Mouse (Mus musculus): ENCODE measurements around the gene Bri3. TPM values are rescaled to one million over a fixed set of nuclear protein-coding genes. Genes with fewer than 3 reads are reported as not detected.

Bri3 gene
- polyA plus RNA-seq, 1 experiment from 2014 or later, result 113 TPM

- no peak overlapping the region for H3K27ac ChIP-seq
- no peak for ATAC-seq (ENCODE audit: insufficient number of reproducible peaks, insufficient read depth, low FRiP score, low TSS enrichment, low read depth)
- H3K4me1 ChIP-seq, result peaks cover 20% of the 10 kb centered on the region
- no peak overlapping the region for H3K9ac ChIP-seq
- H3K4me2 ChIP-seq, result no peak overlapping the region
- WGBS, result 42% methylated on average over 5 of the region's 5 CpGs
- no peak overlapping the region for H3K4me3 ChIP-seq
- no peaks in the 10 kb centered on the region for H3K27me3 ChIP-seq
- peaks cover 3% of the 10 kb centered on the region; the same call in 1 of the 2 replicates for H3K9me3 ChIP-seq
- H3K36me3 ChIP-seq, result no peaks in the 10 kb centered on the region
These were observed 156.6 kb downstream of the Bri3 start for GRCm38 (mm10) chr5:144400821-144401220.

- H3K9ac ChIP-seq, result no peak overlapping the region
- H3K4me1 ChIP-seq, result peaks cover 9% of the 10 kb centered on the region
- ATAC-seq (ENCODE audit: insufficient number of reproducible peaks, insufficient read depth, low FRiP score, low TSS enrichment, low read depth), result no peak
- no peak overlapping the region for H3K27ac ChIP-seq
- H3K27me3 ChIP-seq, result no peaks in the 10 kb centered on the region
- no peak overlapping the region for H3K4me3 ChIP-seq
- no peak overlapping the region for H3K4me2 ChIP-seq
- 86% methylated on average over 11 of the region's 11 CpGs for WGBS
- no peaks in the 10 kb centered on the region for H3K36me3 ChIP-seq
- H3K9me3 ChIP-seq, result no peaks in the 10 kb centered on the region
These were observed 162.0 kb downstream of the Bri3 start for GRCm38 (mm10) chr5:144406256-144406655.

- H3K36me3 ChIP-seq, result no peaks in the 10 kb centered on the region
- no peaks in the 10 kb centered on the region for H3K27me3 ChIP-seq
- no peaks in the 10 kb centered on the region for H3K9me3 ChIP-seq
- WGBS, result 92% methylated on average over 10 of the region's 10 CpGs
- no peak overlapping the region for H3K4me2 ChIP-seq
- no peak overlapping the region for H3K27ac ChIP-seq
- H3K4me3 ChIP-seq, result no peak overlapping the region
- ATAC-seq (ENCODE audit: insufficient number of reproducible peaks, insufficient read depth, low FRiP score, low TSS enrichment, low read depth), result no peak
- H3K9ac ChIP-seq, result no peak overlapping the region
- 0 out of 2 replicates have a peak, but pooled peaks cover 6% of the 10 kb centered on the region for H3K4me1 ChIP-seq
These were observed 166.4 kb downstream of the Bri3 start for GRCm38 (mm10) chr5:144410666-144411065.

- Histone ChIP-seq H3K4me1 (0 out of 2 replicates have a peak, but pooled peaks cover 6% of the 10 kb centered on the region), H3K27me3 (no peaks in the 10 kb centered on the region), H3K4me3 (no peak overlapping the region), H3K27ac (no peak overlapping the region), H3K9me3 (no peaks in the 10 kb centered on the region), H3K4me2 (no peak overlapping the region), H3K36me3 (no peaks in the 10 kb centered on the region), H3K9ac (no peak overlapping the region)
- ATAC-seq (ENCODE audit: insufficient number of reproducible peaks, insufficient read depth, low FRiP score, low TSS enrichment, low read depth), result no peak
- WGBS, result 50% methylated on average over 5 of the region's 5 CpGs
These were observed 167.5 kb downstream of the Bri3 start for GRCm38 (mm10) chr5:144411702-144412101.

- Histone ChIP-seq H3K27ac (no peak overlapping the region), H3K4me2 (no peak overlapping the region), H3K27me3 (no peaks in the 10 kb centered on the region), H3K4me3 (no peak overlapping the region), H3K4me1 (0 out of 2 replicates have a peak, but pooled peaks cover 6% of the 10 kb centered on the region), H3K36me3 (no peaks in the 10 kb centered on the region), H3K9me3 (no peaks in the 10 kb centered on the region), H3K9ac (no peak overlapping the region)
- 70% methylated on average over 4 of the region's 4 CpGs for WGBS
- ATAC-seq (ENCODE audit: insufficient number of reproducible peaks, insufficient read depth, low FRiP score, low TSS enrichment, low read depth), result no peak
These were observed 168.5 kb downstream of the Bri3 start for GRCm38 (mm10) chr5:144412781-144413180.

GRCm38 (mm10) chr5:144418456-144418855 is 174.2 kb downstream of the Bri3 start:
- 91% methylated on average over 12 of the region's 12 CpGs for WGBS
- Histone ChIP-seq H3K36me3 (no peaks in the 10 kb centered on the region), H3K4me3 (no peak overlapping the region), H3K27ac (no peak overlapping the region), H3K4me1 (no peaks in the 10 kb centered on the region), H3K4me2 (no peak overlapping the region), H3K9me3 (no peaks in the 10 kb centered on the region), H3K27me3 (no peaks in the 10 kb centered on the region), H3K9ac (no peak overlapping the region)
- ATAC-seq (ENCODE audit: insufficient number of reproducible peaks, insufficient read depth, low FRiP score, low TSS enrichment, low read depth), result no peak

GRCm38 (mm10) chr5:144420001-144420400 is 175.8 kb downstream of the Bri3 start:
- 37% methylated on average over 8 of the region's 8 CpGs for WGBS

GRCm38 (mm10) chr5:144426697-144427096 is 182.5 kb downstream of the Bri3 start:
- WGBS, result 63% methylated on average over 3 of the region's 3 CpGs
- Histone ChIP-seq H3K4me2 (no peak overlapping the region), H3K9ac (no peak overlapping the region), H3K9me3 (no peaks in the 10 kb centered on the region), H3K4me3 (no peak overlapping the region), H3K4me1 (0 out of 2 replicates have a peak, but pooled peaks cover 3% of the 10 kb centered on the region), H3K27me3 (no peaks in the 10 kb centered on the region), H3K36me3 (no peaks in the 10 kb centered on the region), H3K27ac (no peak overlapping the region)
- ATAC-seq (ENCODE audit: insufficient number of reproducible peaks, insufficient read depth, low FRiP score, low TSS enrichment, low read depth), result no peak

More at GRCm38 (mm10) chr5:144420001-144420400, 175.8 kb downstream of the Bri3 start:
- Histone ChIP-seq H3K36me3 (no peaks in the 10 kb centered on the region), H3K4me1 (no peaks in the 10 kb centered on the region), H3K27me3 (no peaks in the 10 kb centered on the region), H3K9me3 (no peaks in the 10 kb centered on the region), H3K4me3 (no peak overlapping the region), H3K4me2 (no peak overlapping the region), H3K27ac (no peak overlapping the region), H3K9ac (no peak overlapping the region)
- no peak for ATAC-seq (ENCODE audit: insufficient number of reproducible peaks, insufficient read depth, low FRiP score, low TSS enrichment, low read depth)

GRCm38 (mm10) chr5:144427861-144428260 is 183.6 kb downstream of the Bri3 start:
- Histone ChIP-seq H3K27ac (no peak overlapping the region), H3K9ac (no peak overlapping the region), H3K27me3 (no peaks in the 10 kb centered on the region), H3K4me2 (no peak overlapping the region), H3K4me1 (0 out of 2 replicates have a peak, but pooled peaks cover 3% of the 10 kb centered on the region), H3K36me3 (no peaks in the 10 kb centered on the region), H3K9me3 (no peaks in the 10 kb centered on the region), H3K4me3 (no peak overlapping the region)
- ATAC-seq (ENCODE audit: insufficient number of reproducible peaks, insufficient read depth, low FRiP score, low TSS enrichment, low read depth), result no peak
- 80% methylated on average over 9 of the region's 9 CpGs for WGBS

GRCm38 (mm10) chr5:144431481-144431880 is 187.2 kb downstream of the Bri3 start:
- WGBS, result 82% methylated on average over 6 of the region's 6 CpGs

GRCm38 (mm10) chr5:144439286-144440040 is 195.2 kb downstream of the Bri3 start:
- ATAC-seq (ENCODE audit: insufficient number of reproducible peaks, insufficient read depth, low FRiP score, low TSS enrichment, low read depth), result no peak
- H3K27ac ChIP-seq, result no peak overlapping the region
- 77% methylated on average over 10 of the region's 10 CpGs for WGBS

More at GRCm38 (mm10) chr5:144431481-144431880, 187.2 kb downstream of the Bri3 start:
- no peaks in the 10 kb centered on the region for H3K9me3 ChIP-seq
- no peak overlapping the region for H3K4me3 ChIP-seq
- no peaks in the 10 kb centered on the region for H3K27me3 ChIP-seq
- no peaks in the 10 kb centered on the region for H3K36me3 ChIP-seq
- no peak for ATAC-seq (ENCODE audit: insufficient number of reproducible peaks, insufficient read depth, low FRiP score, low TSS enrichment, low read depth)
- 0 out of 2 replicates have a peak, but pooled peaks cover 3% of the 10 kb centered on the region for H3K4me1 ChIP-seq
- H3K4me2 ChIP-seq, result no peak overlapping the region
- no peak overlapping the region for H3K27ac ChIP-seq
- H3K9ac ChIP-seq, result no peak overlapping the region

GRCm38 (mm10) chr5:144441831-144442271 is 197.6 kb downstream of the Bri3 start:
- Histone ChIP-seq H3K27me3 (no peaks in the 10 kb centered on the region), H3K36me3 (no peaks in the 10 kb centered on the region), H3K4me2 (no peak overlapping the region), H3K4me3 (no peak overlapping the region), H3K27ac (no peak overlapping the region), H3K9ac (no peak overlapping the region), H3K4me1 (no peaks in the 10 kb centered on the region), H3K9me3 (no peaks in the 10 kb centered on the region)
- ATAC-seq (ENCODE audit: insufficient number of reproducible peaks, insufficient read depth, low FRiP score, low TSS enrichment, low read depth), result no peak
- WGBS, result 83% methylated on average over 12 of the region's 12 CpGs

More at GRCm38 (mm10) chr5:144439286-144440040, 195.2 kb downstream of the Bri3 start:
- H3K9ac ChIP-seq, result no peak overlapping the region
- H3K36me3 ChIP-seq, result no peaks in the 10 kb centered on the region
- H3K4me2 ChIP-seq, result no peak overlapping the region
- H3K4me3 ChIP-seq, result no peak overlapping the region
- no peaks in the 10 kb centered on the region for H3K27me3 ChIP-seq
- H3K4me1 ChIP-seq, result no peaks in the 10 kb centered on the region
- no peaks in the 10 kb centered on the region for H3K9me3 ChIP-seq

Measured in embryonic facial prominence, embryonic 13.5 days (tissue).